Mouse (Mus musculus): ENCODE measurements around the gene Csk. TPM values are rescaled to one million over a fixed set of nuclear protein-coding genes. Genes with fewer than 3 reads are reported as not detected.
A peak's percentile ranks its signal among the peaks of the same experiment; 100 is the strongest.

The Csk gene
- polyA plus RNA-seq, 1 experiment from 2014 or later: 29.9 TPM

DNA sequence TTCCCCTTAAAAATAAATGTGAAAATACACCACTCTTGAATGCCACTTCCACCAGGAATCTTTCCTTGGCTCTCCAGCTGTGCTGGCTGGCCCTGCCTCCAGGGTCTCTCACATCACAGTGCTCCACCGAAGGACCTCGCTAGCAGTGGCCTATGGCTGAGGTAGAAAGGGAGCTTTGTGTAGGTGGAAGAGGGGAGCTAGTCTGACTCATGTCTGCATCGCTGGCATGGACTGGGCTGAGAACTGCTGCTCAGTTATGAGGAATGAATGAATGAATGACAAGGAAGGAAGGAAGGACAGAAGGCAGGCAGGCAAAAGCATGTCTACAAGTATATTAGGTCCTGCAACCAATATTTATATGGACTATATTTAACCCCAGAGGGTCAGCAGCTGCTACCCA is 16.2 kb downstream of the Csk start:
- H3K27me3 ChIP-seq (ENCODE audit: control insufficient read depth, insufficient read depth, low read length): no peaks in the 10 kb centered on the region
- H3K27ac ChIP-seq (ENCODE audit: low read length): peak overlapping the region; percentile 94
- H3K9me3 ChIP-seq (replicated peaks; ENCODE audit: control insufficient read depth, low read length): no peaks in the 10 kb centered on the region
- no peak overlapping the region; the same call in 1 of the 2 replicates for H3K4me3 ChIP-seq (ENCODE audit: low read length)
- no peaks in the 10 kb centered on the region; the same call in 1 of the 2 replicates for H3K36me3 ChIP-seq (ENCODE audit: control insufficient read depth, insufficient read depth)
- peaks cover 62% of the 10 kb centered on the region for H3K4me1 ChIP-seq (ENCODE audit: control insufficient read depth, insufficient read depth, low read length)
- H3K9ac ChIP-seq (ENCODE audit: low read length): peak overlapping the region; percentile 66
- ATAC-seq (replicated peaks; ENCODE audit: extremely low read depth, insufficient read depth, low FRiP score): no peak
- 31% methylated on average over 3 of the region's 3 CpGs for WGBS
- peak overlapping the region; percentile 54; the same call in 1 of the 2 replicates for H3K4me2 ChIP-seq (ENCODE audit: low read depth, low read length)

GRCm38 (mm10) chr9:57633481-57634024 is 19.9 kb downstream of the Csk start:
- no peak overlapping the region for H3K4me3 ChIP-seq (ENCODE audit: low read length)
- ATAC-seq (replicated peaks; ENCODE audit: extremely low read depth, insufficient read depth, low FRiP score): no peak
- no peak overlapping the region for H3K4me2 ChIP-seq (ENCODE audit: low read depth, low read length)
- no peak overlapping the region for H3K9ac ChIP-seq (ENCODE audit: low read length)
- H3K27ac ChIP-seq (ENCODE audit: low read length): no peak overlapping the region
- no peaks in the 10 kb centered on the region for H3K27me3 ChIP-seq (ENCODE audit: control insufficient read depth, insufficient read depth, low read length)
- peaks cover 9% of the 10 kb centered on the region for H3K36me3 ChIP-seq (ENCODE audit: control insufficient read depth, insufficient read depth)
- 38% methylated on average over 4 of the region's 4 CpGs for WGBS
- peaks cover 31% of the 10 kb centered on the region for H3K4me1 ChIP-seq (ENCODE audit: control insufficient read depth, insufficient read depth, low read length)
- H3K9me3 ChIP-seq (replicated peaks; ENCODE audit: control insufficient read depth, low read length): no peaks in the 10 kb centered on the region

- peaks cover 35% of the 10 kb centered on the region for H3K36me3 ChIP-seq (ENCODE audit: control insufficient read depth, insufficient read depth)
- H3K27me3 ChIP-seq (ENCODE audit: control insufficient read depth, insufficient read depth, low read length): no peaks in the 10 kb centered on the region
- H3K9ac ChIP-seq (ENCODE audit: low read length): no peak overlapping the region
- H3K27ac ChIP-seq (ENCODE audit: low read length): no peak overlapping the region
- no peaks in the 10 kb centered on the region for H3K9me3 ChIP-seq (replicated peaks; ENCODE audit: control insufficient read depth, low read length)
- 65% methylated on average over 14 of the region's 14 CpGs for WGBS
- ATAC-seq (replicated peaks; ENCODE audit: extremely low read depth, insufficient read depth, low FRiP score): peak; percentile 68
- no peak overlapping the region for H3K4me2 ChIP-seq (ENCODE audit: low read depth, low read length)
- H3K4me1 ChIP-seq (ENCODE audit: control insufficient read depth, insufficient read depth, low read length): peaks cover 9% of the 10 kb centered on the region
- H3K4me3 ChIP-seq (ENCODE audit: low read length): no peak overlapping the region
Observed at GRCm38 (mm10) chr9:57629118-57629874, 24.1 kb downstream of the Csk start.

- Histone ChIP-seq H3K36me3 (ENCODE audit: control insufficient read depth, insufficient read depth) (peaks cover 35% of the 10 kb centered on the region), H3K27me3 (ENCODE audit: control insufficient read depth, insufficient read depth, low read length) (no peaks in the 10 kb centered on the region), H3K9ac (ENCODE audit: low read length) (no peak overlapping the region), H3K27ac (ENCODE audit: low read length) (no peak overlapping the region), H3K4me1 (ENCODE audit: control insufficient read depth, insufficient read depth, low read length) (peaks cover 4% of the 10 kb centered on the region), H3K9me3 (replicated peaks; ENCODE audit: control insufficient read depth, low read length) (no peaks in the 10 kb centered on the region), H3K4me3 (ENCODE audit: low read length) (no peak overlapping the region), H3K4me2 (ENCODE audit: low read depth, low read length) (no peak overlapping the region)
- 86% methylated on average over 12 of the region's 12 CpGs for WGBS
- ATAC-seq (replicated peaks; ENCODE audit: extremely low read depth, insufficient read depth, low FRiP score): no peak
Observed at GRCm38 (mm10) chr9:57628717-57629116, 24.7 kb downstream of the Csk start.

DNA sequence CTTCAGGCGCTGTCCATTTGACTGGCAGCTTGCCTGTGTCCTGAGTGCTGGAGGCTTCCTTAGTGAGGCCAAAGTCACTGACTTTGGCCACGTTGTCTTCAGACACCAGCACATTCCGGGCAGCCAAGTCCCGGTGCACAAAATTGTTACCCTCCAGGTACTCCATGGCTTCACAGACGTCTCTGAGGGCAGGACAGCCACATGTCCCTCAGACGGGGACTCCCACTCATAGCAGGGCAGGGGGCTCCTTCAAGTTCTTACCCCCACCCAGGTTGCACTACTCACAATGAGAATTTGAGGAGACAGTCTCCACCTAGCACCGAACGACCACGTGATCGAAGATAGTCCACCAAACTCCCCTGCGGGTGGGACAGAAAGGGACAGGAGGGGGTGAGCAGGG is 25.5 kb downstream of the Csk start:
- H3K36me3 ChIP-seq (ENCODE audit: control insufficient read depth, insufficient read depth): peaks cover 35% of the 10 kb centered on the region
- ATAC-seq (replicated peaks; ENCODE audit: extremely low read depth, insufficient read depth, low FRiP score): no peak
- H3K9ac ChIP-seq (ENCODE audit: low read length): no peak overlapping the region
- no peak overlapping the region for H3K4me3 ChIP-seq (ENCODE audit: low read length)
- 89% methylated on average over 11 of the region's 11 CpGs for WGBS
- H3K27me3 ChIP-seq (ENCODE audit: control insufficient read depth, insufficient read depth, low read length): no peaks in the 10 kb centered on the region
- no peaks in the 10 kb centered on the region for H3K9me3 ChIP-seq (replicated peaks; ENCODE audit: control insufficient read depth, low read length)
- H3K4me2 ChIP-seq (ENCODE audit: low read depth, low read length): no peak overlapping the region
- H3K4me1 ChIP-seq (ENCODE audit: control insufficient read depth, insufficient read depth, low read length): no peaks in the 10 kb centered on the region
- no peak overlapping the region for H3K27ac ChIP-seq (ENCODE audit: low read length)

GRCm38 (mm10) chr9:57627191-57627590 is 26.2 kb downstream of the Csk start:
- Histone ChIP-seq H3K4me2 (ENCODE audit: low read depth, low read length) (no peak overlapping the region), H3K4me3 (ENCODE audit: low read length) (no peak overlapping the region), H3K9me3 (replicated peaks; ENCODE audit: control insufficient read depth, low read length) (no peaks in the 10 kb centered on the region), H3K4me1 (ENCODE audit: control insufficient read depth, insufficient read depth, low read length) (no peaks in the 10 kb centered on the region), H3K36me3 (ENCODE audit: control insufficient read depth, insufficient read depth) (peaks cover 35% of the 10 kb centered on the region), H3K27ac (ENCODE audit: low read length) (no peak overlapping the region), H3K9ac (ENCODE audit: low read length) (no peak overlapping the region), H3K27me3 (ENCODE audit: control insufficient read depth, insufficient read depth, low read length) (no peaks in the 10 kb centered on the region)
- 90% methylated on average over 17 of the region's 17 CpGs for WGBS
- no peak for ATAC-seq (replicated peaks; ENCODE audit: extremely low read depth, insufficient read depth, low FRiP score)

GRCm38 (mm10) chr9:57625674-57626500 is 27.5 kb downstream of the Csk start:
- H3K4me3 ChIP-seq (ENCODE audit: low read length): no peak overlapping the region
- H3K9ac ChIP-seq (ENCODE audit: low read length): no peak overlapping the region
- H3K36me3 ChIP-seq (ENCODE audit: control insufficient read depth, insufficient read depth): peaks cover 35% of the 10 kb centered on the region
- H3K27ac ChIP-seq (ENCODE audit: low read length): no peak overlapping the region
- no peaks in the 10 kb centered on the region for H3K27me3 ChIP-seq (ENCODE audit: control insufficient read depth, insufficient read depth, low read length)
- no peak for ATAC-seq (replicated peaks; ENCODE audit: extremely low read depth, insufficient read depth, low FRiP score)
- H3K4me2 ChIP-seq (ENCODE audit: low read depth, low read length): no peak overlapping the region
- H3K4me1 ChIP-seq (ENCODE audit: control insufficient read depth, insufficient read depth, low read length): no peaks in the 10 kb centered on the region
- 80% methylated on average over 15 of the region's 15 CpGs for WGBS
- H3K9me3 ChIP-seq (replicated peaks; ENCODE audit: control insufficient read depth, low read length): no peaks in the 10 kb centered on the region

GRCm38 (mm10) chr9:57624295-57624694 is 29.1 kb downstream of the Csk start:
- Histone ChIP-seq H3K4me1 (ENCODE audit: control insufficient read depth, insufficient read depth, low read length) (no peaks in the 10 kb centered on the region), H3K4me3 (ENCODE audit: low read length) (no peak overlapping the region), H3K4me2 (ENCODE audit: low read depth, low read length) (no peak overlapping the region), H3K27ac (ENCODE audit: low read length) (no peak overlapping the region), H3K9ac (ENCODE audit: low read length) (no peak overlapping the region), H3K27me3 (ENCODE audit: control insufficient read depth, insufficient read depth, low read length) (no peaks in the 10 kb centered on the region), H3K9me3 (replicated peaks; ENCODE audit: control insufficient read depth, low read length) (no peaks in the 10 kb centered on the region), H3K36me3 (ENCODE audit: control insufficient read depth, insufficient read depth) (peaks cover 30% of the 10 kb centered on the region)
- 80% methylated on average over 7 of the region's 7 CpGs for WGBS
- ATAC-seq (replicated peaks; ENCODE audit: extremely low read depth, insufficient read depth, low FRiP score): no peak

- 88% methylated on average over 5 of the region's 5 CpGs for WGBS
- Histone ChIP-seq H3K4me2 (ENCODE audit: low read depth, low read length) (no peak within 1 kb of the TSS), H3K9ac (ENCODE audit: low read length) (no peak within 1 kb of the TSS), H3K27me3 (ENCODE audit: control insufficient read depth, insufficient read depth, low read length) (no peaks in the 10 kb centered on the region), H3K4me3 (ENCODE audit: low read length) (no peak within 1 kb of the TSS), H3K9me3 (replicated peaks; ENCODE audit: control insufficient read depth, low read length) (no peaks in the 10 kb centered on the region), H3K36me3 (ENCODE audit: control insufficient read depth, insufficient read depth) (no peaks in the 10 kb centered on the region; the same call in none of the 2 replicates), H3K27ac (ENCODE audit: low read length) (no peak within 1 kb of the TSS), H3K4me1 (ENCODE audit: control insufficient read depth, insufficient read depth, low read length) (no peaks in the 10 kb centered on the region)
- ATAC-seq (replicated peaks; ENCODE audit: extremely low read depth, insufficient read depth, low FRiP score): no peak
Observed at GRCm38 (mm10) chr9:57620674-57621073, 32.8 kb downstream of the Csk start, which contains the start of gene Lman1l. TSS of gene Lman1l (minus strand) at chr9:57620774.
